Mouse (Mus musculus): ENCODE results near the gene Ubtd1.

- TF ChIP-seq CTCF (IDR thresholded peaks at IDR 0.05; ENCODE audit: insufficient read depth, low read depth, low read length) = no peak; the same call in 1 of the 2 replicates
- TF ChIP-seq POLR2A (IDR thresholded peaks at IDR 0.05; ENCODE audit: insufficient read depth, low read depth, low read length) = no peak
Measured at GRCm38 (mm10) chr19:42045269-42046102, 63.9 kb downstream of the Ubtd1 start, which contains the start of gene Hoga1.

Data from olfactory bulb, adult 2 months (tissue).